Mouse (Mus musculus): ENCODE data around the gene Ffar1.

GRCm38 (mm10) chr7:30840306-30840705 is 21.1 kb downstream of the Ffar1 start:
- no peak for TF ChIP-seq POLR2A (IDR thresholded peaks at IDR 0.05; ENCODE audit: control insufficient read depth, low read depth, low read length)
- TF ChIP-seq CTCF (IDR thresholded peaks at IDR 0.05; ENCODE audit: control insufficient read depth, insufficient read depth, insufficient replicate concordance, low read depth, low read length): no peak

Data from testis, adult 2 months (tissue).